Mouse (Mus musculus) small intestine, adult 2 months (tissue): ENCODE data around the gene Lrrc15.

Experiments
- CTCF ChIP-seq: fragments of 200-500 bp; IDR thresholded peaks from 2 replicates; pipeline ENCODE4 v1.5.1; 2012; ENCODE audit warnings: low read depth, mild to moderate bottlenecking, control low read depth, inconsistent platforms, low read length, moderate library complexity, mixed read lengths; ENCODE audit not compliant: insufficient replicate concordance, insufficient read length; ENCODE audit errors: extremely low read depth
- POLR2A ChIP-seq: fragments of 200-500 bp; IDR thresholded peaks from 2 replicates; pipeline ENCODE4 v1.6.1; 2012; ENCODE audit warnings: low read depth, mild to moderate bottlenecking, control low read depth, inconsistent platforms, low read length, moderate library complexity

- TF ChIP-seq CTCF (no peak), POLR2A (no peak)
Measured at GRCm38 (mm10) chr16:30253374-30253773, 29.7 kb downstream of the Lrrc15 start.
